Mouse (Mus musculus) forebrain, embryonic 13.5 days (tissue): ENCODE results near the gene Atp10b. TPM values are rescaled to one million over a fixed set of nuclear protein-coding genes. Genes with fewer than 3 reads are reported as not detected.

ENCODE experiments used
- ATAC-seq: fragments of 200-750 bp; cut with Nextera tagmentation; 2 replicates; pipeline ENCODE4 v1.8.0; 2017
- H3K27ac ChIP-seq: fragments of 300-500 bp; sonication (generic); 2 replicates; pipeline ENCODE4 v1.5.1; 2015; ENCODE audit warnings: inconsistent platforms, mild to moderate bottlenecking, moderate library complexity
- H3K27me3 ChIP-seq: fragments of 300-500 bp; sonication (generic); 2 replicates; pipeline ENCODE4 v1.6.1; 2015; ENCODE audit warnings: mild to moderate bottlenecking, inconsistent platforms
- H3K36me3 ChIP-seq: fragments of 300-500 bp; sonication (generic); 2 replicates; pipeline ENCODE4 v1.6.1; 2015; ENCODE audit warnings: mild to moderate bottlenecking, inconsistent platforms; ENCODE audit not compliant: poor library complexity, severe bottlenecking
- H3K4me1 ChIP-seq: fragments of 300-500 bp; sonication (generic); 2 replicates; pipeline ENCODE4 v1.6.1; 2015; ENCODE audit warnings: inconsistent platforms
- H3K4me2 ChIP-seq: fragments of 300-500 bp; sonication (generic); 2 replicates; pipeline ENCODE4 v1.6.1; 2015; ENCODE audit warnings: inconsistent platforms, mild to moderate bottlenecking, moderate library complexity
- H3K4me3 ChIP-seq: fragments of 300-500 bp; sonication (generic); 2 replicates; pipeline ENCODE4 v1.5.1; 2015; ENCODE audit warnings: mild to moderate bottlenecking, inconsistent platforms
- H3K9ac ChIP-seq: fragments of 300-500 bp; sonication (generic); 2 replicates; pipeline ENCODE4 v1.6.1; 2015; ENCODE audit warnings: mild to moderate bottlenecking, inconsistent platforms
- H3K9me3 ChIP-seq: fragments of 300-500 bp; sonication (generic); replicated peaks from 2 replicates; pipeline ENCODE4 v1.6.1; 2016; ENCODE audit warnings: inconsistent platforms
- WGBS: fragments of 180-500 bp; shearing (Covaris S2); methylation state at CpG from one replicate; pipeline ENCODE4 v1.1.7; 2015; 5-methylcytosine and 5-hydroxymethylcytosine counted together
- polyA plus RNA-seq: library from polyadenylated mRNA; unstranded; fragments of >200 nt; fragmentation: Nextera tagmentation; extraction: Ambion mirVana; gene quantifications from 2 replicates; pipeline ENCODE4 v1.2.1, GENCODE M21; 2015

The Atp10b gene
- polyA plus RNA-seq, 1 experiment from 2014 or later, result 0.13 TPM

- Histone ChIP-seq H3K9me3 (no peaks in the 10 kb centered on the region), H3K9ac (no peak overlapping the region), H3K4me1 (peaks cover 14% of the 10 kb centered on the region), H3K27ac (no peak overlapping the region), H3K4me2 (no peak overlapping the region), H3K4me3 (no peak overlapping the region), H3K36me3 (no peaks in the 10 kb centered on the region), H3K27me3 (no peaks in the 10 kb centered on the region)
- 21% methylated on average over 1 of the region's 1 CpGs for WGBS
- no peak for ATAC-seq
These were observed 63.5 kb downstream of the Atp10b start for GRCm38 (mm10) chr11:43213134-43213533.

GRCm38 (mm10) chr11:43213740-43214139, 64.1 kb downstream of the Atp10b start:
- 83% methylated on average over 1 of the region's 1 CpGs for WGBS
- no peaks in the 10 kb centered on the region for H3K36me3 ChIP-seq
- H3K27me3 ChIP-seq, result no peaks in the 10 kb centered on the region
- H3K4me2 ChIP-seq, result no peak overlapping the region
- no peak for ATAC-seq
- H3K9me3 ChIP-seq, result no peaks in the 10 kb centered on the region
- H3K4me1 ChIP-seq, result peaks cover 14% of the 10 kb centered on the region
- no peak overlapping the region for H3K27ac ChIP-seq
- H3K4me3 ChIP-seq, result no peak overlapping the region
- H3K9ac ChIP-seq, result no peak overlapping the region

GRCm38 (mm10) chr11:43217021-43217420, 67.3 kb downstream of the Atp10b start:
- Histone ChIP-seq H3K27me3 (no peaks in the 10 kb centered on the region), H3K4me3 (no peak overlapping the region), H3K4me1 (peaks cover 14% of the 10 kb centered on the region), H3K27ac (peak overlapping the region; percentile 10; the same call in 1 of the 2 replicates), H3K9me3 (no peaks in the 10 kb centered on the region), H3K4me2 (no peak overlapping the region), H3K9ac (no peak overlapping the region), H3K36me3 (no peaks in the 10 kb centered on the region)
- peak; percentile 93 for ATAC-seq
- WGBS, result 32% methylated on average over 4 of the region's 4 CpGs

GRCm38 (mm10) chr11:43230231-43230630, 80.6 kb downstream of the Atp10b start:
- Histone ChIP-seq H3K9me3 (no peaks in the 10 kb centered on the region), H3K4me2 (no peak overlapping the region), H3K27ac (no peak overlapping the region), H3K4me1 (no peaks in the 10 kb centered on the region), H3K9ac (no peak overlapping the region), H3K27me3 (no peaks in the 10 kb centered on the region), H3K36me3 (no peaks in the 10 kb centered on the region), H3K4me3 (no peak overlapping the region)
- WGBS, result 94% methylated on average over 6 of the region's 6 CpGs
- no peak for ATAC-seq

GRCm38 (mm10) chr11:43232073-43232472, 82.4 kb downstream of the Atp10b start:
- Histone ChIP-seq H3K27ac (no peak overlapping the region), H3K9ac (no peak overlapping the region), H3K27me3 (no peaks in the 10 kb centered on the region), H3K4me3 (no peak overlapping the region), H3K9me3 (no peaks in the 10 kb centered on the region), H3K4me1 (peaks cover 7% of the 10 kb centered on the region; the same call in 1 of the 2 replicates), H3K36me3 (no peaks in the 10 kb centered on the region), H3K4me2 (no peak overlapping the region)
- 51% methylated on average over 7 of the region's 7 CpGs for WGBS
- ATAC-seq, result peak; percentile 53; the same call in 1 of the 2 replicates

- no peak overlapping the region for H3K4me2 ChIP-seq
- peaks cover 7% of the 10 kb centered on the region; the same call in 1 of the 2 replicates for H3K4me1 ChIP-seq
- H3K27me3 ChIP-seq, result no peaks in the 10 kb centered on the region
- no peak overlapping the region for H3K27ac ChIP-seq
- 50% methylated on average over 8 of the region's 8 CpGs for WGBS
- H3K9me3 ChIP-seq, result no peaks in the 10 kb centered on the region
- no peaks in the 10 kb centered on the region for H3K36me3 ChIP-seq
- no peak overlapping the region for H3K4me3 ChIP-seq
- no peak overlapping the region for H3K9ac ChIP-seq
- ATAC-seq, result peak; percentile 75
These were observed 86.8 kb downstream of the Atp10b start for GRCm38 (mm10) chr11:43236360-43237039.

GRCm38 (mm10) chr11:43239804-43240203, 90.1 kb downstream of the Atp10b start:
- Histone ChIP-seq H3K27ac (no peak overlapping the region), H3K27me3 (no peaks in the 10 kb centered on the region), H3K4me2 (no peak overlapping the region), H3K36me3 (no peaks in the 10 kb centered on the region), H3K9ac (no peak overlapping the region), H3K4me3 (no peak overlapping the region), H3K9me3 (no peaks in the 10 kb centered on the region), H3K4me1 (peaks cover 7% of the 10 kb centered on the region; the same call in 1 of the 2 replicates)
- no peak for ATAC-seq
- WGBS, result 87% methylated on average over 8 of the region's 8 CpGs

GRCm38 (mm10) chr11:43253034-43253433, 103.4 kb downstream of the Atp10b start:
- Histone ChIP-seq H3K4me2 (no peak overlapping the region), H3K4me3 (no peak overlapping the region), H3K4me1 (no peaks in the 10 kb centered on the region), H3K9ac (no peak overlapping the region), H3K27me3 (no peaks in the 10 kb centered on the region), H3K27ac (no peak overlapping the region), H3K36me3 (no peaks in the 10 kb centered on the region), H3K9me3 (no peaks in the 10 kb centered on the region)
- no peak for ATAC-seq
- 46% methylated on average over 6 of the region's 6 CpGs for WGBS

GRCm38 (mm10) chr11:43255262-43255661, 105.6 kb downstream of the Atp10b start:
- Histone ChIP-seq H3K9ac (no peak overlapping the region), H3K4me1 (no peaks in the 10 kb centered on the region), H3K9me3 (no peaks in the 10 kb centered on the region), H3K27me3 (no peaks in the 10 kb centered on the region), H3K36me3 (no peaks in the 10 kb centered on the region), H3K4me3 (no peak overlapping the region), H3K4me2 (no peak overlapping the region), H3K27ac (no peak overlapping the region)
- WGBS, result 80% methylated on average over 4 of the region's 4 CpGs
- ATAC-seq, result no peak

GRCm38 (mm10) chr11:43257291-43257690, 107.6 kb downstream of the Atp10b start:
- H3K4me3 ChIP-seq, result no peak overlapping the region
- no peak overlapping the region for H3K27ac ChIP-seq
- no peaks in the 10 kb centered on the region for H3K27me3 ChIP-seq
- no peak overlapping the region for H3K9ac ChIP-seq
- no peaks in the 10 kb centered on the region for H3K36me3 ChIP-seq
- ATAC-seq, result no peak
- H3K9me3 ChIP-seq, result no peaks in the 10 kb centered on the region
- no peaks in the 10 kb centered on the region for H3K4me1 ChIP-seq
- WGBS, result 74% methylated on average over 3 of the region's 3 CpGs
- no peak overlapping the region for H3K4me2 ChIP-seq

GRCm38 (mm10) chr11:43257781-43258180, 108.1 kb downstream of the Atp10b start:
- H3K27me3 ChIP-seq, result no peaks in the 10 kb centered on the region
- ATAC-seq, result no peak
- no peak overlapping the region for H3K27ac ChIP-seq
- no peak overlapping the region for H3K4me3 ChIP-seq
- no peak overlapping the region for H3K9ac ChIP-seq
- H3K36me3 ChIP-seq, result no peaks in the 10 kb centered on the region
- no peaks in the 10 kb centered on the region for H3K4me1 ChIP-seq
- WGBS, result 86% methylated on average over 7 of the region's 7 CpGs
- H3K4me2 ChIP-seq, result no peak overlapping the region
- H3K9me3 ChIP-seq, result no peaks in the 10 kb centered on the region

- H3K27me3 ChIP-seq, result no peaks in the 10 kb centered on the region
- H3K4me1 ChIP-seq, result no peaks in the 10 kb centered on the region
- no peak overlapping the region for H3K9ac ChIP-seq
- no peaks in the 10 kb centered on the region for H3K36me3 ChIP-seq
- WGBS, result 46% methylated on average over 3 of the region's 3 CpGs
- H3K4me3 ChIP-seq, result no peak overlapping the region
- ATAC-seq, result peak; percentile 92
- no peak overlapping the region for H3K4me2 ChIP-seq
- no peak overlapping the region for H3K27ac ChIP-seq
- no peaks in the 10 kb centered on the region for H3K9me3 ChIP-seq
These were observed 114.0 kb downstream of the Atp10b start for GRCm38 (mm10) chr11:43263548-43264218.
